Mouse (Mus musculus): ENCODE results near the gene Ascc3. TPM values are rescaled to one million over a fixed set of nuclear protein-coding genes. Genes with fewer than 3 reads are reported as not detected.
A peak's percentile ranks its signal among the peaks of the same experiment; 100 is the strongest.

Ascc3 gene
- polyA plus RNA-seq, 1 experiment from 2014 or later: 15.7 TPM

DNA sequence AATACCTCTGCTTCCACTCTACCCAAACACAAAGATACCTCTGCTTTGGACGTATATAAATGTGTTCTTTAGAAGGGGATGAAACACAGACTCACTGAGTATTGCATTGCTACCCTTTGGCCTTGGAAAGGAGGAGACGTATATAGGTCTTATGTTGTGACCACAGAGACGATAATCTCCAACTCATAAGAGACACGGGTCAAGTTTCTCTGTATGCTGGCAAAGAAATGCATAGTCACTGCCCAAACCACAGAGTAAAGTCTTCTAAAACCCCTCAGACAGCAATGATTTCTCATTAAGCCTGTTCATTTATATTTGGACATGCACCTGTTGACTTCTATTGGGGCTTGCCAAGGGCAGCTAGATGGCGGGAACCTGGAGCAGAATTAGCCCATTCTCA lies 284.5 kb downstream of the Ascc3 start:
- no peak overlapping the region for H3K4me3 ChIP-seq (replicated peaks)
- no peak overlapping the region for H3K4me2 ChIP-seq
- H3K4me1 ChIP-seq: no peaks in the 10 kb centered on the region
- H3K9ac ChIP-seq (replicated peaks): no peak overlapping the region
- no peak overlapping the region for H3K27ac ChIP-seq (replicated peaks)
- H3K36me3 ChIP-seq: no peaks in the 10 kb centered on the region
- no peaks in the 10 kb centered on the region for H3K9me3 ChIP-seq (replicated peaks)
- no peak for ATAC-seq (ENCODE audit: low FRiP score)
- H3K27me3 ChIP-seq (replicated peaks): no peaks in the 10 kb centered on the region
- 93% methylated on average over 5 of the region's 5 CpGs for WGBS

DNA sequence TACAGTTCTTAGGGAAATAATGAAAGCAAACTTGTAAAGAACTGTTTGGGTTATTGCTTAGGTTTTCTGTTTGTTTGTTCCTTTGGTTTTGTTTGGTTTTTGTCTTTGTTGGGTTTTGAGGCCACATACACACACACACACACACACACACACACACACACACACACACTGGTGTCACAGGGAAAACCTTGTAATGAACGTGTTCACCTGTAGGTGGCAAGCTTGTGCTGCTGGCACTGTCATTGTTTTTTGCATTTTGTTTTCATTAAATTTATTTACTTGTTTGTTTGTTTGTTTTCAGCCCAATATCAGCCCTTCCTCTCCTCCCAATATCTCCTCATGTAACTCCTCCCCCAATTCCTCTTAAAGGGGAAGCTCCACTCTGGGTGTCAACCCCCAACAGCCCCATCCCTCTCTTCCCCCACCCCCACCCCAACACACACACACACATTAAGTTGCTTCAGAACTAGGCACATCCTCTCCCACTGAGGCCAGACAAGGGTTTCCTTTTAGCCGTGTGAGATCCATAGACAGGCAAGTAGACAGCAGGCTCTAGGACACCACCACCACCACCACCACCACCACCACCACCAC lies 289.1 kb downstream of the Ascc3 start:
- Histone ChIP-seq H3K4me3 (replicated peaks) (no peak overlapping the region), H3K27me3 (replicated peaks) (0 out of 2 replicates have a peak, but pooled peaks cover 7% of the 10 kb centered on the region), H3K4me1 (no peaks in the 10 kb centered on the region), H3K9me3 (replicated peaks) (no peaks in the 10 kb centered on the region), H3K9ac (replicated peaks) (no peak overlapping the region), H3K27ac (replicated peaks) (no peak overlapping the region), H3K4me2 (no peak overlapping the region), H3K36me3 (no peaks in the 10 kb centered on the region)
- no peak for ATAC-seq (ENCODE audit: low FRiP score)
- 23% methylated on average over 2 of the region's 2 CpGs for WGBS

DNA sequence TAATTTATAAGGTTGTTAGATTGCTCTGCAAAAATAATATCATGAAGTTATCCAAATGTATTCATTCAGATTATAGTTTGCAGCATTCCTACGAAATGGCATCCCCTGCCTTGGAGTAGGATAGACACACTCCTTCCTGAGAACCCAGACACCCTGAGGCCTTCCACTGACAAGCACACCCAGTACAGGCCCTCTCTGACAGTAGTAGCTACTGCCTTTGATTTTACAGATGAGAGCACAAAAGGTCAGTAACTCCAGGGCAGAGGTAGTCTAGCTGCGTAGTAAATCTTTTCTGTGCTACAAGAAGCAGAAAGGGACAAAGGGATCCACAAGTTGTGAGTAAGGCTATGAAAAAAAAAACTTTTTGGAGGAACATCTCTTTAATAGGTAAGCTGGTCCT lies 289.9 kb downstream of the Ascc3 start:
- no peak overlapping the region for H3K9ac ChIP-seq (replicated peaks)
- no peak overlapping the region for H3K4me2 ChIP-seq
- H3K4me1 ChIP-seq: no peaks in the 10 kb centered on the region
- no peaks in the 10 kb centered on the region for H3K36me3 ChIP-seq
- H3K9me3 ChIP-seq (replicated peaks): no peaks in the 10 kb centered on the region
- H3K27ac ChIP-seq (replicated peaks): no peak overlapping the region
- ATAC-seq (ENCODE audit: low FRiP score): no peak
- H3K4me3 ChIP-seq (replicated peaks): no peak overlapping the region
- 82% methylated on average over 2 of the region's 2 CpGs for WGBS
- 0 out of 2 replicates have a peak, but pooled peaks cover 7% of the 10 kb centered on the region for H3K27me3 ChIP-seq (replicated peaks)

DNA sequence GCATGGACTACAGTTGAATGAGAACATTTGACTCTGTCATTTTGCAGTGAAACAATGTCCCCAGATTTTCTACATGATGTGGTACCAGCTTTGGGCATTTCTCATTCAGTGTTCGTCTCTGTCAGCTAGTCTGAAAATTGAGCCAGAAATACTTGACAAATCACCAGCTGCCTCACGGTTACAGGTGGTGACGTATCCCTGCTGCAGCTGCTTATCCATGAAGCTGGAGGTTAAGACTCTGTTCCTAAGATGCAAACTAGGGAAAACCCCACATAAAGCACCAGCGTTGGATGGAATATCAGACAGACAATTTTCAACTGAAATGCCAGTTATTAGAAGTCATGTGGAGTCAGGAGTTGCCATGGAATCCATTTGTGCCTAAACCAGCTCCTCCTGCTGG lies 293.8 kb downstream of the Ascc3 start:
- no peak for ATAC-seq (ENCODE audit: low FRiP score)
- Histone ChIP-seq H3K27me3 (replicated peaks) (peaks cover 34% of the 10 kb centered on the region), H3K4me2 (no peak overlapping the region)

DNA sequence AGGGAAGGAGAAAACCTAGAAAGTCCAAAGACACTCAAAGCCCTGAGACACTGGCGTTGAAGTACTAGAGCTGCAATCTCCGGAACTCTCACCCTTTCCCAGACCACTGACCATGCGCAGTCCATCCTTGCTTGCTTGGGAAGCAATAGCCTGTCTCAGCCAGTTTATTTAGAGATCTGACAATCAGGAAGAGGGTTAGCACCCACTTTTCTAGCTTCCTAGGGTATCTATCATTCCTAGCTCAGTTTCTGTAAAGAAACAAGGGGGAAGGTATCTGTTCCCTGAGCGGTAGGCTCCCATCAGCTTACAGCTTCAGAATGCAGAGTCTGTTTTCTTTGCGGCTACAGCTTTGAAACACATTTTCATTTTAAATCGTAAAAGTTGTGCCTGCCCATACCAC lies 298.2 kb downstream of the Ascc3 start:
- Histone ChIP-seq H3K27ac (replicated peaks) (no peak overlapping the region), H3K4me1 (peaks cover 16% of the 10 kb centered on the region), H3K27me3 (replicated peaks) (peaks cover 74% of the 10 kb centered on the region), H3K36me3 (no peaks in the 10 kb centered on the region), H3K4me3 (replicated peaks) (no peak overlapping the region), H3K9ac (replicated peaks) (no peak overlapping the region), H3K9me3 (replicated peaks) (no peaks in the 10 kb centered on the region), H3K4me2 (no peak overlapping the region)
- ATAC-seq (ENCODE audit: low FRiP score): no peak
- WGBS: 13% methylated on average over 6 of the region's 6 CpGs

More for the DNA sequence above, 293.8 kb downstream of the Ascc3 start:
- no peaks in the 10 kb centered on the region for H3K36me3 ChIP-seq
- no peak overlapping the region for H3K4me3 ChIP-seq (replicated peaks)
- H3K9me3 ChIP-seq (replicated peaks): no peaks in the 10 kb centered on the region
- 66% methylated on average over 4 of the region's 4 CpGs for WGBS
- H3K27ac ChIP-seq (replicated peaks): no peak overlapping the region
- no peaks in the 10 kb centered on the region for H3K4me1 ChIP-seq
- no peak overlapping the region for H3K9ac ChIP-seq (replicated peaks)

DNA sequence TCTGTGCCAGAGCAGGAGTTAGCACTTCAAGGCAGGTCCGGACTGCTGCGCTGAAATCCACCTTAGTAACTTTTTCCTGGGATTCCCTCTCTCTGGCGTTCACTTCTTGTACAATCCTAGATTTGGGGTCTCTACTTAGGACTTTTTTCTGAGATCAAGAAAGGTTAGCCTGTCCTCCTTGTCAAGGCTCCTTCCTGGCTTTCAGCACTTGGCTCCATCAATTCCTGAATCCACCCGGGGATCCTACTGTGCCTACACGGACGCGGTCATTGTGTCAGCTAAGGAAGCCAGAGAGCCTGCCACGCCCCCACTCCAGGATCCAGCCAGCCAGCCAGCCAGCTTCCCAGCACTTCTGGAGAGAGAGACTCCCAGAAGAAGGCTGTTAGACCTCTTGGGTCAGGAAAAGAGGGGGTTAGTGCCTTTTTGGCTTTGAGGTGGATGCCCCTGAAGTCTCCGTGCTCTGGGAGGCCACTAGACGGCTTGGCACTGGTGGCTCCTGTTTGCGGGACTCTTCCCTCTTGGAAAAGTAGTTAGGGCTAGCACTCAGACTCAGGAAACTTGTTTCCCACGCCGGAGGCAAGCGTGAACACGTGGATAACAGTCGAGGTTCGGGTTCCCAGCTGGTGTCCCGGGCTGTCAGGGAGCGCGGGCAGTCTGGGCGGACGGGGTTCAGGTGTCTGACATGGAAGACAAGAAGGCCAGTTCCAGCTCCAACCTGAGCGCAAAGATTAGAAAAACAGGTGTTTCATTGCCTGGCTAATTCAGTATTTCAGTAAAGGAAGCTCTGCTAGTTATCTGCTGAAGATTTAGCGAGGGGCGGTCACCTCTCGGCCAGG lies 299.6 kb downstream of the Ascc3 start:
- no peak overlapping the region for H3K4me3 ChIP-seq (replicated peaks)
- peaks cover 16% of the 10 kb centered on the region for H3K4me1 ChIP-seq
- peaks cover 83% of the 10 kb centered on the region for H3K27me3 ChIP-seq (replicated peaks)
- H3K9me3 ChIP-seq (replicated peaks): no peaks in the 10 kb centered on the region
- no peak overlapping the region for H3K4me2 ChIP-seq
- H3K27ac ChIP-seq (replicated peaks): no peak overlapping the region
- H3K9ac ChIP-seq (replicated peaks): no peak overlapping the region
- WGBS: under 1% methylated on average over 26 of the region's 26 CpGs
- H3K36me3 ChIP-seq: no peaks in the 10 kb centered on the region
- no peak for ATAC-seq (ENCODE audit: low FRiP score)

DNA sequence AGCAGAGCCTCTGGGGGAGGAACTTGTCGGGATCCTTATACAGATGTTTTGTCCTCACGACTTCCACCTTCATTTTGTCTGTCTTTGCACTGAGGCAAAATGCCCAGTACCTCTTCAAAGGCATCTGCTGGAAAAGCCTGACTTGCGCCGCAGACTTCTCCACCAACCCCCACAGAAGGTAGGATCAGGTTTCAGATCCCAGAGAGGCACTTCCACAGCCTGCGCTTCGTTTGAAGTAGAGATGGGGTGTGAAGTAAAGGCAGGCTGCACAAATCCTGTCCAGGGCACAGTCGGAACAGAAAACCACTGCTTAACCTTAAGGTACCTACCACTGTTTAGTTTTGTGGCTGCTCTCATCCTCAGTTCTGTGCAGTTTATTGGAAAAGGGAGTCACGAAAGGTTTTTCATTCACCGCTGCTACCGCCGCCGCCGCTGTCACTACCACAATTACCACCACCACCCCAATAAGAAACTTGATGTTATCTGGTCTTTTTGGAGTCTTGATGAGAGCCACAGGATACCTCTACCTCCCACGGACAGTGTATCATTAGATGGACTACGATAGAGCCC lies 300.4 kb downstream of the Ascc3 start:
- no peak overlapping the region for H3K4me3 ChIP-seq (replicated peaks)
- no peaks in the 10 kb centered on the region for H3K9me3 ChIP-seq (replicated peaks)
- no peaks in the 10 kb centered on the region for H3K36me3 ChIP-seq
- H3K27ac ChIP-seq (replicated peaks): no peak overlapping the region
- no peak for ATAC-seq (ENCODE audit: low FRiP score)
- under 1% methylated on average over 15 of the region's 15 CpGs for WGBS
- H3K4me2 ChIP-seq: no peak overlapping the region
- H3K9ac ChIP-seq (replicated peaks): no peak overlapping the region
- H3K4me1 ChIP-seq: peaks cover 16% of the 10 kb centered on the region
- H3K27me3 ChIP-seq (replicated peaks): peaks cover 87% of the 10 kb centered on the region

DNA sequence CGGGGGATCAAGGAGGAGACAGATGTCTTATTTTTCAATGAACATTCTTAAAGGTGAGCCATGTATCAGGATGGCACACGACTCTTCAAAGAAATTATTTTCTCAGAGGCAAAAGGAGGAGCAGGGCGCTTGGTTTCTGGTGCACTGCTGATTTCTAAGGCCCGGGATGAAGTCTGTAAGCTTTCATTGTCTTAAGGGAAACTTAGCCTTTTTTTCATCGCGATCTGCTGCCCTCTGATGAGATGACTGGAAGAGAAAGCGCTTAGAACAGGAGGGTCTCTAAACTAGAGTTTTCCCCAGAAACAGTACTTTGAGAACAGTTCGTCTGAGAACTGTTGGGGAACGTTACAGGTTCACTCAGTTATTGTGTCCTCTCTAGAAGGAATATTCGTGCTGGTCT lies 301.1 kb downstream of the Ascc3 start:
- Histone ChIP-seq H3K4me2 (no peak overlapping the region), H3K9me3 (replicated peaks) (no peaks in the 10 kb centered on the region), H3K36me3 (no peaks in the 10 kb centered on the region), H3K9ac (replicated peaks) (no peak overlapping the region), H3K4me1 (peaks cover 16% of the 10 kb centered on the region), H3K27me3 (replicated peaks) (peaks cover 92% of the 10 kb centered on the region), H3K27ac (replicated peaks) (no peak overlapping the region), H3K4me3 (replicated peaks) (0 out of 2 replicates have a peak overlapping the region, but pooled peaks have one; percentile 48)
- ATAC-seq (ENCODE audit: low FRiP score): no peak
- 2% methylated on average over 10 of the region's 10 CpGs for WGBS

DNA sequence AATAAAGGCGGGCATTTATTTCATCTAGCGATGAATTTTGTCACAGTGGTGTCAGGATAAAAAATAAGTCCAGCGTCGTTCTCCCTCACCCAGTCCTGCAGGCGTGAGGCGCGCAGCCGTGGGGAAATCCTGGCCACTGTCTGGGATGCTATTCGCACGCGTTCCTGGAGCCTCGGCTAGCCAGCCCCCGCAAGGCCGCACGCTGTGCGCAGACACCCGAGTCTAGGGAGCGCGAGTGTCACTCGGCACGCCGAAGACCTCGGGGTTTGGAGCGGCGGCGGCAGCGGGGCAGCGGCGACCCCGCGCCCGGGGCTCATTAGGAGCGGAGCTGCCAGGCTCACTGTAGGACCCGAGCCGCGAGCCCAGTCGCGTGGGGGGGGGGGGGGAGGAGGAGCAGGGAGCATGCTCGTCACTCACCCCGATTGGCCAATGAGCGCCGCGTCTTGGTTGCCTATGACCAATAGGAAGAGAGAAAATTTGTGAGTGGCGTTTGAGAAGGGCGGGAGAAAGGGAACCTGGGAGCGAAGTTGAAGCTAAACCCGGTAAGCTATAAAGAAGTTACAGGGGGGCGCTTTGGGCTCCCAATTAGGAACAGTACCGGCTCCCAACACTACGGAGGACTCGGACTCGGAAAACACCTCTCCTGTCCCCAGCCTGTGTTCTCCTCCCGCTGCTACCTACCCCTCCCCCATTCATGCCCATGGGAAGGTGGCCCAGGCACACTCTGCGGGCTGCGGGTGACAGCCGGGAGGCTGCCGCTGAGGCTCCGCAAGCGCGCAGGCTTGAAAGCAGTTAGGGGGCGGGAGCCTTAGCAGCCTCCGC lies 301.9 kb downstream of the Ascc3 start, which contains the start of gene Sim1:
Gene Sim1 (plus strand): TSS at position 585 of the 822 bp plus-strand sequence.
- Histone ChIP-seq H3K27ac (replicated peaks) (no peak within 1 kb of the TSS), H3K9me3 (replicated peaks) (no peaks in the 10 kb centered on the region), H3K36me3 (no peaks in the 10 kb centered on the region), H3K27me3 (replicated peaks) (peaks cover 89% of the 10 kb centered on the region), H3K4me3 (replicated peaks) (peak within 1 kb of the TSS; percentile 48), H3K4me2 (peak within 1 kb of the TSS; percentile 77), H3K9ac (replicated peaks) (peak within 1 kb of the TSS; percentile 20; the same call in 1 of the 2 replicates), H3K4me1 (peaks cover 16% of the 10 kb centered on the region)
- under 1% methylated on average over 60 of the region's 62 CpGs for WGBS
- peak; percentile 94 for ATAC-seq (ENCODE audit: low FRiP score)

DNA sequence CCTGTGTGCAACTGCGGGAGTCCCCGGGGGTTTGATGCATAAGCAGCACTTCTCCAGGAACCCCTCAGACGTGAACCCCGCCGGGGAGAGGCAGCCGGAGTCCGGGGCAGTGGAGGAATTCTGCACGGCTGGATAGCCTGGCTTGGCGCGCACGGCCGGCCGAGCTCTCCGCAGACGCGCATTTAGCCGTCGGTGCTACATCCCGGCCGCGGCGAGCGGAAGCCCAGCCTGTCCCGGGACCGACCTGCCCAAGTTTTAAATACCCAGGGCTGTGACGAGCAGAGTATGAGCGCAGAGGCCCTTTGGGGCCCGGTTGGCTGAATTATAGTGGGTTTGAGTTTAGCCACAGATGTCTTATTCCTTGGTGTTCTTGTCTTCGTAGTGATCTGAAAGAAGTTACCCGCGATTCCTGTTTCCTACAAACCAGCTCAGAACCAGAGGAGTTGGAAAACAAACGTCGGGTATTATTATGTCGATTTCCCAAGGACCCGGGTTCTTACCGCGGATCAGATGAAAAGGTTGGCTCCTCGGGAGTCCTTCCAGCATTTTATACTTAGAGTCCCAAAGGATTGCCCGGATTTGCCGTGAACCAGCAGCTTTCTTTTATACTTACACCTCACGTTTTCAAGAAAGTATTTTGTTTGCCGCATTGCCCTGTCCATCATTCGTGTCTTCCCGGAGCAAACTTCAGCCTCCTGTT lies 302.8 kb downstream of the Ascc3 start:
- Histone ChIP-seq H3K27ac (replicated peaks) (no peak overlapping the region), H3K4me2 (peak overlapping the region; percentile 77), H3K9ac (replicated peaks) (no peak overlapping the region), H3K36me3 (no peaks in the 10 kb centered on the region), H3K4me1 (peaks cover 16% of the 10 kb centered on the region), H3K27me3 (replicated peaks) (peaks cover 84% of the 10 kb centered on the region), H3K9me3 (replicated peaks) (no peaks in the 10 kb centered on the region), H3K4me3 (replicated peaks) (peak overlapping the region; percentile 48)
- ATAC-seq (ENCODE audit: low FRiP score): no peak; the same call in none of the 2 replicates
- WGBS: 1% methylated on average over 44 of the region's 44 CpGs

All from neural tube, embryonic 15.5 days (tissue).